Mouse (Mus musculus) stomach, postnatal 0 days (tissue): ENCODE measurements around the gene Rpp21.

Experiments used
- CTCF ChIP-seq: IDR thresholded peaks from 2 replicates; pipeline ENCODE4 v1.5.1; 2016; ENCODE audit warnings: antibody characterized with exemption, low read depth, mild to moderate bottlenecking, moderate library complexity
- EP300 ChIP-seq: optimal IDR thresholded peaks from 2 replicates; pipeline ENCODE3; 2016; ENCODE audit warnings: antibody characterized with exemption

DNA sequence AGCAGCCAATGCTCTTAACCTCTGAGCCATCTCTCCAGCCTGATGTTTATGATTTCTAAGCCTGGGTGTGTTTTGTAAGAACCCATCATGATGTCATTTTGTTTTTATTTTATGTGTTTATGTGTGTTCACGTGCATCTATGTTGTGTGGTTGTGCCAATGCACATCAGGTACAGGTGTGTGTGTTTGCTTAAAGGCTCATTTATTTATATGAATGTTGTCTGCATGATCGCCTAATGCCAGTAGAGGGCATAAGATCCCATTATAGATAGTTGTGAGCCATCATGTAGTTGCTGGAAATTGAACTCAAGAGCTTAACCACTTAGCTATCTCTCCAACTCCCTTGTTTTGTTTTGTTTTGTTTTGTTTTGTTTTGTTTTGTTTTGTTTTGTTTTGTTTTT is 12.1 kb downstream of the Rpp21 start:
- TF ChIP-seq CTCF (peak; percentile 38), EP300 (no peak)
